Mouse (Mus musculus): ENCODE measurements around the gene Osbpl7.

GRCm38 (mm10) chr11:97049492-97050085 is 839 bp upstream of the Osbpl7 start:
- no peak for TF ChIP-seq CTCF (IDR thresholded peaks at IDR 0.05; ENCODE audit: low read depth)
- no peak for TF ChIP-seq EP300 (IDR thresholded peaks at IDR 0.05; ENCODE audit: low read depth)
